Mouse (Mus musculus): ENCODE results near the gene March10.

GRCm38 (mm10) chr11:105388636-105389035, 67.9 kb downstream of the March10 start:
- TF ChIP-seq POLR2A (IDR thresholded peaks at IDR 0.05; ENCODE audit: insufficient read depth, low read depth, low read length) (no peak), CTCF (IDR thresholded peaks at IDR 0.05; ENCODE audit: insufficient read depth, low read depth, low read length) (no peak)

Measured in olfactory bulb, adult 2 months (tissue).